Mouse (Mus musculus): Measurements from ENCODE around the gene Abca7. TPM values are rescaled to one million over a fixed set of nuclear protein-coding genes. Genes with fewer than 3 reads are reported as not detected.

Gene Abca7
- total and polyA plus RNA-seq, 3 experiments = 12.1 to 35.9 (median 21.6) TPM

- no peaks in the 10 kb centered on the region for H3K27me3 ChIP-seq (ENCODE audit: insufficient read depth, low read length)
- H3K4me1 ChIP-seq (ENCODE audit: insufficient read depth, low read depth, low read length) = peaks cover 64% of the 10 kb centered on the region
- DNase-seq (ENCODE audit: low spot score) (no peak), ATAC-seq (ENCODE audit: extremely low read depth, insufficient number of reproducible peaks, low FRiP score, poor library complexity, severe bottlenecking) (no peak)
- no peaks in the 10 kb centered on the region for H3K9me3 ChIP-seq (replicated peaks)
- peaks cover 91% of the 10 kb centered on the region for H3K36me3 ChIP-seq (replicated peaks)
- no peak overlapping the region for H3K4me3 ChIP-seq (ENCODE audit: low read depth, low read length)
- TF ChIP-seq CTCF (IDR thresholded peaks at IDR 0.05; ENCODE audit: low read depth, low read length) = no peak
Measured at GRCm38 (mm10) chr10:79964727-79965126, 31.6 kb upstream of the Abca7 start.

GRCm38 (mm10) chr10:79965325-79965724 lies 31.0 kb upstream of the Abca7 start:
- H3K4me1 ChIP-seq (ENCODE audit: insufficient read depth, low read depth, low read length) = peaks cover 64% of the 10 kb centered on the region
- DNase-seq (ENCODE audit: low spot score) (no peak), ATAC-seq (ENCODE audit: extremely low read depth, insufficient number of reproducible peaks, low FRiP score, poor library complexity, severe bottlenecking) (no peak)
- no peaks in the 10 kb centered on the region for H3K27me3 ChIP-seq (ENCODE audit: insufficient read depth, low read length)
- no peaks in the 10 kb centered on the region for H3K9me3 ChIP-seq (replicated peaks)
- H3K4me3 ChIP-seq (ENCODE audit: low read depth, low read length) = no peak overlapping the region
- TF ChIP-seq TAL1 (conservative IDR thresholded peaks at IDR 0.05; ENCODE audit: low read depth, low read length) (no peak), CTCF (IDR thresholded peaks at IDR 0.05; ENCODE audit: low read depth, low read length) (no peak), GATA2 (IDR thresholded peaks at IDR 0.05; ENCODE audit: borderline replicate concordance, low read depth, low read length) (no peak), POLR2AphosphoS5 (IDR thresholded peaks at IDR 0.05; ENCODE audit: insufficient replicate concordance, low read depth, low read length) (no peak), GATA1 (IDR thresholded peaks at IDR 0.05; ENCODE audit: borderline replicate concordance, low read length) (no peak)
- H3K36me3 ChIP-seq (replicated peaks) = peaks cover 92% of the 10 kb centered on the region

GRCm38 (mm10) chr10:79966886-79967400 lies 29.4 kb upstream of the Abca7 start:
- H3K27me3 ChIP-seq (ENCODE audit: insufficient read depth, low read length) = peaks cover 3% of the 10 kb centered on the region; the same call in 1 of the 2 replicates
- H3K4me3 ChIP-seq (ENCODE audit: low read depth, low read length) = no peak overlapping the region
- peaks cover 51% of the 10 kb centered on the region for H3K4me1 ChIP-seq (ENCODE audit: insufficient read depth, low read depth, low read length)
- TF ChIP-seq GATA2 (IDR thresholded peaks at IDR 0.05; ENCODE audit: borderline replicate concordance, low read depth, low read length) (no peak), GATA1 (IDR thresholded peaks at IDR 0.05; ENCODE audit: borderline replicate concordance, low read length) (no peak), CTCF (IDR thresholded peaks at IDR 0.05; ENCODE audit: low read depth, low read length) (no peak), POLR2AphosphoS5 (IDR thresholded peaks at IDR 0.05; ENCODE audit: insufficient replicate concordance, low read depth, low read length) (no peak), TAL1 (conservative IDR thresholded peaks at IDR 0.05; ENCODE audit: low read depth, low read length) (no peak)
- peaks cover 84% of the 10 kb centered on the region for H3K36me3 ChIP-seq (replicated peaks)
- DNase-seq (ENCODE audit: low spot score) = no peak
- no peak for ATAC-seq (ENCODE audit: extremely low read depth, insufficient number of reproducible peaks, low FRiP score, poor library complexity, severe bottlenecking)
- H3K9me3 ChIP-seq (replicated peaks) = no peaks in the 10 kb centered on the region

GRCm38 (mm10) chr10:79968181-79968580 lies 28.1 kb upstream of the Abca7 start:
- TF ChIP-seq POLR2AphosphoS5 (IDR thresholded peaks at IDR 0.05; ENCODE audit: insufficient replicate concordance, low read depth, low read length) (no peak), GATA1 (IDR thresholded peaks at IDR 0.05; ENCODE audit: borderline replicate concordance, low read length) (no peak), GATA2 (IDR thresholded peaks at IDR 0.05; ENCODE audit: borderline replicate concordance, low read depth, low read length) (no peak), CTCF (IDR thresholded peaks at IDR 0.05; ENCODE audit: low read depth, low read length) (no peak), TAL1 (conservative IDR thresholded peaks at IDR 0.05; ENCODE audit: low read depth, low read length) (no peak)

GRCm38 (mm10) chr10:79969124-79969568 lies 27.1 kb upstream of the Abca7 start:
- no peak for ATAC-seq (ENCODE audit: extremely low read depth, insufficient number of reproducible peaks, low FRiP score, poor library complexity, severe bottlenecking)
- no peak for DNase-seq (ENCODE audit: low spot score)
- H3K9me3 ChIP-seq (replicated peaks) = peaks cover 4% of the 10 kb centered on the region
- H3K4me3 ChIP-seq (ENCODE audit: low read depth, low read length) = no peak overlapping the region
- H3K4me1 ChIP-seq (ENCODE audit: insufficient read depth, low read depth, low read length) = peaks cover 34% of the 10 kb centered on the region
- TF ChIP-seq POLR2AphosphoS5 (IDR thresholded peaks at IDR 0.05; ENCODE audit: insufficient replicate concordance, low read depth, low read length) (no peak), GATA2 (IDR thresholded peaks at IDR 0.05; ENCODE audit: borderline replicate concordance, low read depth, low read length) (no peak), TAL1 (conservative IDR thresholded peaks at IDR 0.05; ENCODE audit: low read depth, low read length) (no peak), CTCF (IDR thresholded peaks at IDR 0.05; ENCODE audit: low read depth, low read length) (no peak), GATA1 (IDR thresholded peaks at IDR 0.05; ENCODE audit: borderline replicate concordance, low read length) (no peak)
- H3K27me3 ChIP-seq (ENCODE audit: insufficient read depth, low read length) = peaks cover 7% of the 10 kb centered on the region; the same call in 1 of the 2 replicates
- peaks cover 79% of the 10 kb centered on the region for H3K36me3 ChIP-seq (replicated peaks)

More at GRCm38 (mm10) chr10:79968181-79968580, 28.1 kb upstream of the Abca7 start:
- no peak for ATAC-seq (ENCODE audit: extremely low read depth, insufficient number of reproducible peaks, low FRiP score, poor library complexity, severe bottlenecking)
- Histone ChIP-seq H3K9me3 (replicated peaks) (no peaks in the 10 kb centered on the region), H3K27me3 (ENCODE audit: insufficient read depth, low read length) (peaks cover 7% of the 10 kb centered on the region; the same call in 1 of the 2 replicates), H3K4me1 (ENCODE audit: insufficient read depth, low read depth, low read length) (peaks cover 41% of the 10 kb centered on the region), H3K36me3 (replicated peaks) (peaks cover 79% of the 10 kb centered on the region), H3K4me3 (ENCODE audit: low read depth, low read length) (no peak overlapping the region)
- no peak for DNase-seq (ENCODE audit: low spot score)

GRCm38 (mm10) chr10:79970415-79971182 lies 25.7 kb upstream of the Abca7 start, which contains the start of gene Grin3b:
TSS of gene Grin3b (plus strand) at chr10:79970715.
- peaks cover 17% of the 10 kb centered on the region for H3K9me3 ChIP-seq (replicated peaks)
- no peak for DNase-seq (ENCODE audit: low spot score)
- TF ChIP-seq TAL1 (conservative IDR thresholded peaks at IDR 0.05; ENCODE audit: low read depth, low read length) (no peak), GATA1 (IDR thresholded peaks at IDR 0.05; ENCODE audit: borderline replicate concordance, low read length) (no peak), GATA2 (IDR thresholded peaks at IDR 0.05; ENCODE audit: borderline replicate concordance, low read depth, low read length) (no peak), POLR2AphosphoS5 (IDR thresholded peaks at IDR 0.05; ENCODE audit: insufficient replicate concordance, low read depth, low read length) (0 out of 2 replicates have a peak, but pooled peaks have one; percentile 60), CTCF (IDR thresholded peaks at IDR 0.05; ENCODE audit: low read depth, low read length) (no peak)
- H3K4me1 ChIP-seq (ENCODE audit: insufficient read depth, low read depth, low read length) = peaks cover 33% of the 10 kb centered on the region
- H3K4me3 ChIP-seq (ENCODE audit: low read depth, low read length) = no peak within 1 kb of the TSS
- ATAC-seq (ENCODE audit: extremely low read depth, insufficient number of reproducible peaks, low FRiP score, poor library complexity, severe bottlenecking) = no peak
- peaks cover 79% of the 10 kb centered on the region for H3K36me3 ChIP-seq (replicated peaks)
- H3K27me3 ChIP-seq (ENCODE audit: insufficient read depth, low read length) = peaks cover 8% of the 10 kb centered on the region; the same call in 1 of the 2 replicates

Data from G1E (cell line).